Mouse (Mus musculus): ENCODE results near the gene Dgkh.

DNA sequence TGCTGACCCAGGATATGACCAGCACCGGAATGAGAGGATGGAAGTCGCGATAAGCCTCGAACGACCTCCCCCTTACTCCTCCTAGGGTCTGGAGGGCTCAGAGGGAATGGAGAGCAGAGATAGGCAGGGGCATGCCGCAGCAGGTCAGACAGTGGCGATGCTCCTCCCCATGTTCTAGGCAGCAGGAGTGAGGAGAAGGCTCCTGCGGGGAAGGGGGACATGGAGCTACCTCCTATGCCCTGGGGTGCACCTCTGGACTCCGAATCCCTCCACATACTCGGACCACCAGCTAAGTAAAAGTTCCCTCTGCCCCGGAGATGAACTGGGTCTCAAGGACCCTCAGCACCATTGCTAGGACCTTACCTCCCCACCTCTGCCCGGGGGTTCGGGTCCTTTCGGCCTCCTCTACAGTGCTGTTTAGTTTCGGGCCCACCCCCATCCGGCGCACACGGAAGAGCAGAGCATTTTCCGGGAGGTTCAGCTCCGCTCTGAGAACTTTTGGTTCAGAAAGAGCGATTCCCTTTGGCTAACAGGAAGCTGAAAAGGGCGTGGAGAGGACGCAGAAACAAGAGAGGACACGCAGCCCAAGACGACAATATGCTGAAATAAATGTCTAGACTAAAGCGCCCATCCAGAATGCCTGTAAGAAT lies 7.1 kb downstream of the Dgkh start:
- TF ChIP-seq CTCF (IDR thresholded peaks at IDR 0.05; ENCODE audit: low read depth), result no peak
- no peak for TF ChIP-seq EP300 (IDR thresholded peaks at IDR 0.05; ENCODE audit: low read depth)

Data from liver, postnatal 0 days (tissue).